Mouse (Mus musculus) testis, adult 2 months (tissue): ENCODE results near the gene Arhgap27. TPM values are rescaled to one million over a fixed set of nuclear protein-coding genes. Genes with fewer than 3 reads are reported as not detected.

Experiments used
- H3K27ac ChIP-seq: fragments of 200-500 bp; 2 replicates; pipeline ENCODE4 v1.5.1; 2012; ENCODE audit warnings: low read depth, low read length; ENCODE audit not compliant: control insufficient read depth, insufficient read depth
- H3K27me3 ChIP-seq: fragments of 200-500 bp; 2 replicates; pipeline ENCODE4 v1.6.1; 2012; ENCODE audit warnings: mild to moderate bottlenecking, low read length, moderate library complexity; ENCODE audit not compliant: control insufficient read depth, insufficient read depth
- H3K36me3 ChIP-seq: fragments of 200-500 bp; 2 replicates; pipeline ENCODE4 v1.6.1; 2012; ENCODE audit warnings: mild to moderate bottlenecking, low read length; ENCODE audit not compliant: control insufficient read depth, insufficient read depth
- H3K4me1 ChIP-seq: fragments of 200-500 bp; 2 replicates; pipeline ENCODE4 v1.6.1; 2012; ENCODE audit warnings: low read length; ENCODE audit not compliant: control insufficient read depth, insufficient read depth
- H3K4me3 ChIP-seq: fragments of 200-500 bp; 2 replicates; pipeline ENCODE4 v1.5.1; 2012; ENCODE audit warnings: low read depth, mild to moderate bottlenecking, low read length, moderate library complexity, mixed read lengths; ENCODE audit not compliant: control insufficient read depth
- CTCF ChIP-seq: fragments of 200-500 bp; IDR thresholded peaks from 2 replicates; pipeline ENCODE4 v1.5.1; 2012; ENCODE audit warnings: low read depth, mild to moderate bottlenecking, inconsistent platforms, low read length, moderate library complexity; ENCODE audit not compliant: control insufficient read depth, insufficient read depth, insufficient replicate concordance
- POLR2A ChIP-seq: fragments of 200-500 bp; IDR thresholded peaks from 2 replicates; pipeline ENCODE4 v1.6.1; 2012; ENCODE audit warnings: low read depth, mild to moderate bottlenecking, inconsistent platforms, low read length, moderate library complexity; ENCODE audit not compliant: control insufficient read depth
- polyA plus RNA-seq: library from polyadenylated mRNA; depleted of rRNA; stranded (reverse); fragments of >200 nt; gene quantifications from 2 replicates; pipeline ENCODE4 v1.2.3, GENCODE M21; 2012

Gene Arhgap27
- polyA plus RNA-seq, 1 experiment: 1.0 TPM

DNA sequence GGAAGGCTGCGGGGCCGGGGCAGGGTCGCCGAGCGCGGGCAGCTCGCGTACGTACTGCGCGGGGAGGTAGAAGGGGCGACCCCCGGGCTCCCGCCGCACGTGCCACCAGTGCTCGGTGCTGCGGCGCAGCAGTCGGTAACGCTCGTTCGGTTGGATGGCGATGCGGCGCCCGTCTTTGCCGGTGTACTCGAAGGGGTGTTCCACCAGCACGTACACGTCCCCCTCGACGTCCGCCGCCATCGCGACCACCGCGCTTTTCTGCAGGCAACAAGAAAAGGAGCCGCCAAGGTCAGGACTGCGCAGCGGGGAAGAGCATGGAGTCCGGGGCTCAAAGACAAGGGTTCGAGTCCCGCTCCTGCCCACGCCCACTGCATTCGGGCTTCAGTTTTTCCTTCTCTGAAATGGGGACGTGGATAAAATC is 2.8 kb downstream of the Arhgap27 start:
- no peaks in the 10 kb centered on the region for H3K36me3 ChIP-seq
- H3K27me3 ChIP-seq: no peaks in the 10 kb centered on the region
- H3K27ac ChIP-seq: no peak overlapping the region
- H3K4me1 ChIP-seq: peaks cover 48% of the 10 kb centered on the region
- TF ChIP-seq CTCF: no peak
- no peak for TF ChIP-seq POLR2A
- H3K4me3 ChIP-seq: peak overlapping the region; percentile 77

DNA sequence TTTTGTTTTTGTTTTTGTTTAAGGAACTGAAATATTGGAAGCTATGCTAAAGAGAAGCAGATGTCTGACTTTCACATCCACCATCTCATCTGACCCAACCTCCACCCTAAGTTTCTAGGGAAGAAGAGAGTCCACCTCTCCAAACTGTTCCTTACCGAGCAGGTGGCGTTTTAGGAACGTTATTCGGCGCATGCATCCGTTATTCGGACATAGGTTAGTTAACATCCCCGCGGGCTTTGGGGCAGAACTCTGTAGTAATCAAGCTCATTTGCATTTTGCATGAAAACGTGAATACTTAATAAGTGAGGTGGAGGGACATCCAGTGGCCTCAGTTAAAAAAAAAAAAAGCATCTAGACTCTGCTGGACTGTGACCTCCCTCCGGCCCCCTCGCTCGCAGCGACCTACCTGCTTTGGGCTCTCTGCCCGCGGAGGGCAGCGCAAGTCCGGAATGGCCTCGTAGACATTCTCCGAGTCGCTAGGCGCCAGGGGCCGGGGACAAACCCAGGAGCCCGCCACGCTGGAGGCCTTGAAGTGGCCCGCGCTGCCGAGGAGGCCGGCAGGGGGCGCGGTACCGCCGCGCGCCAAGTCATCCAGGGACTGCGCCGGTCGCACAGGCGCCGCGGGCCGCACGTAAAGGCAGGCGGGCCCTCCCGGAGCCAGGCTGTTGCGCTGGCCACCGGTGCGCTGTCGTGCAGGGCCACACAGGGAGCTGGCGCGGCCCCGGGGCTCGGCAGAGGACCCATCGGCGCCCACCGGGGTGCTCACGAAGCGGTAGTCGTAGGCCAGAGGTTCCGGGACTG is 3.5 kb downstream of the Arhgap27 start:
- Histone ChIP-seq H3K4me1 (peaks cover 49% of the 10 kb centered on the region), H3K36me3 (no peaks in the 10 kb centered on the region), H3K27me3 (no peaks in the 10 kb centered on the region), H3K27ac (no peak overlapping the region), H3K4me3 (peak overlapping the region; percentile 77)
- TF ChIP-seq CTCF (peak; percentile 54; the same call in 1 of the 2 replicates), POLR2A (no peak)

DNA sequence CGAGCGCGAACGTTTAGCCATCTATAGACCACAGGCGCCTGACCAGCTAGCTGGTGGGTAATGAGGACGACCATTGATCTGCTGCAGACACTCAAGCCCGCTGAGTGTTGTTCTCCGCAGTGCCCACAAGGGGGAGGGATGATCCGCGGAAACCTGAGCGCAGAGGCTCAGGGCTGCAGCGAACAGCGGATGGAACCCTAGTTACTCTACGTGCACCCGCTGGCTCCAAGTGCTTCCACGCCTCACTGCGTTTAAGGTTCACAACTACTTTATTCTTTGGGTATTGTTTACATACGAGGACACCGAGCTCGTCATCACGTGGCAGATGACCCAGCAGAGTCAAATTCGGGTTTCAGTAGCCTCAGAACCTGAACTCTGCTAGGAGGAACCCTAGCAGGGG is 4.4 kb downstream of the Arhgap27 start:
- no peak overlapping the region for H3K4me3 ChIP-seq
- H3K27me3 ChIP-seq: no peaks in the 10 kb centered on the region
- H3K4me1 ChIP-seq: peaks cover 49% of the 10 kb centered on the region
- no peak overlapping the region for H3K27ac ChIP-seq
- no peaks in the 10 kb centered on the region for H3K36me3 ChIP-seq
- TF ChIP-seq CTCF (peak; percentile 84; the same call in 1 of the 2 replicates), POLR2A (no peak)

DNA sequence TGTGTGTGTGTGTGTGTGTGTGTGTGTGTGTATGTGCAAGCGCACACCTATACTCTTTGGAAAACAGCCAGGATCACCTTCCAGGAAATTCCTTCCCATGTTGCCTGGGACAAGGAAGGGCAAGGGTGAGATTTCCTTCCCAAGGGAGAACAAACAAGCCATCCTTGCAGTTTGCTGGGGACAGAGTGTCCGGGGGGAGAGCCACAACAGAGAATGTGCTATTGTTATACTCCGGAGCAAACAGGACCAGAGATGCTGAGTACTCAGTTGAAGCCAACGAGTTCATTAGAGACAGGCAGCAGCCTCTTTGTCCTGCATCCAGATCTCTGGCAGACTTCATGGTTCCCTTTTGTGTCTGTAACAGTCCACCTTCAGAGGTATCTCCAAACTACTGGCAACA is 5.2 kb downstream of the Arhgap27 start:
- Histone ChIP-seq H3K4me3 (no peak overlapping the region), H3K27me3 (no peaks in the 10 kb centered on the region), H3K27ac (no peak overlapping the region), H3K36me3 (no peaks in the 10 kb centered on the region), H3K4me1 (peaks cover 44% of the 10 kb centered on the region)
- TF ChIP-seq POLR2A (no peak), CTCF (no peak)

DNA sequence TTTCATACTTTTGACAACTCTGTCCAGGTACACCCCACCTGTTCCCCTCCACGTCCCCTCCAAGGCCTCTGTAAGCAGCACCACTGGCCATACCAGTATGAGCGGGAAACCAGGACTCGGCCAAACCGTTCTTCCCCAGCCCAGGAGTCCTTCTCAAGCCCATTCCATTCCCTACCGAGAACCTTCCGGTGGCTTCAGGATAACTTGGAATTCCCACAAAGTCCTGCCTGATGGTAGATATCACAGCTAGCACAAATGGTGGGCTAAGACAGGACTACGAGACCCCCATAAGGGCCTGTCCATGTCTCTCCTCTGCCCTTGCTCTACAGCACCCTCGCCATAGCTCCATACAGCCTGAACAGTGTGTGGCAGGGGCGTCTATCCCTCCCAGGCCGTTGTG is 5.8 kb downstream of the Arhgap27 start:
- peaks cover 39% of the 10 kb centered on the region for H3K4me1 ChIP-seq
- no peak overlapping the region for H3K27ac ChIP-seq
- H3K27me3 ChIP-seq: no peaks in the 10 kb centered on the region
- no peak for TF ChIP-seq POLR2A
- no peak for TF ChIP-seq CTCF
- H3K36me3 ChIP-seq: no peaks in the 10 kb centered on the region
- H3K4me3 ChIP-seq: no peak overlapping the region

DNA sequence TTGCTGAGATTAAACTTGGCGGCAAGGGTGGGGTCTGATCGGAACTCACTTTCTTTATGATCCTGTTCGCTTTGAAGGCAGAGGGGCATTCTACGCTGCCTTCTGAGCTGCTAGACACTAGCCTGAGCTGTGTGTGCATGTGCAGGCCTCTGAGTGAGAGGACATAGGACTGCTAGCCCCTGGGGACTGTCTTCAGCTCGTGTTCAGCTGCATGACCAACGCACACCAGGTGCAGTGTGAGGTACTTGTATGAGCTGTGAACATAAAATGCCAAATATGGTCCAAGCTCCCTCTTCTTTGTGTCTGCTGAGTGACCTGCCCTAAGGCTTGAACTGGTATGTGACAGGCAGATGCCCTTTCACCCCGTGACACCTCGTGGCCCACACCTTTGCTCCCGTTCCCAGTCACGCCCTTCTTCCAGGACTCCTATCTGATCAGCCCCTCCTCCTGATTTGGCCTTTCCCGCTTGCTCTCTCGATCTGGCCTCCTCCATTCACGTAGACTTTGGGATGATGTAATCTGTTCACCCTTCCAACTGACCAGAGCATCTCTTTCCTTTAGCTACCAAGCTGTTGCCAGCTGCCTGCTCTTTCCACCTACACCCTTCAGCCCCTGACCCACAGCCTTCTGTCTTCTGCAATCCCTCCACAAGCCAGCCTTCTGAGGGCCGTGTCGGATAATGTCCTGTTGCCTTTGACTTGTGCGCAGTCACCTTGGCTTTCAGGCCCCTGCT is 6.4 kb downstream of the Arhgap27 start:
- Histone ChIP-seq H3K4me1 (peaks cover 34% of the 10 kb centered on the region), H3K36me3 (no peaks in the 10 kb centered on the region), H3K27ac (no peak overlapping the region), H3K4me3 (no peak overlapping the region), H3K27me3 (no peaks in the 10 kb centered on the region)
- no peak for TF ChIP-seq POLR2A
- TF ChIP-seq CTCF: no peak

DNA sequence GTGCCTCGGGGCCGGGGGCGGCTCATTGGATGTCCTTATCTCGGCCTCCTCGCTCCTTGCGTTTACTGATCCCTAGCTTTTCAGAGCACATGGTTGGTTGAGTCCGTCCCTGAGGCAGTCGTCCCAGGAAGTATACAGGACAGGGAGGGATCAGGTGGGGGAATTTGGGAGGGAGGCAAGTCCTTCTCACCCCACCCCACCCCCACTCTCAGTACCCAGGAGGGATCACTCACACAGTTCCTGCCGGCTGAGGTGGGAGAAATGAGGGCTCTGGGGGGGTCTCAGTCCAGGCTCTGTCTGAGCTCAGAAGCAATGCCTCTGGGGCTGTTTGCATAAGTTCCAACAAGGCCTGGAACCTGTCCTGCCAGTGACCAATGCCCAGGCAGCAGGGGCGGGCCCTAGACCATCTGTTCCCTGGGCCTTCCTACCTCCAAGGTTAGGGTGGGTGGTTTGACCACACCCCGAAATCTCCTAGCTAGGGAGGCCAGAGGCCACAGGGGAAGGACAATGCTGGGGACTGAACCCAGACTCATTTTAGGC is 7.4 kb downstream of the Arhgap27 start:
- Histone ChIP-seq H3K27me3 (no peaks in the 10 kb centered on the region), H3K4me3 (no peak overlapping the region), H3K36me3 (no peaks in the 10 kb centered on the region), H3K4me1 (peaks cover 25% of the 10 kb centered on the region), H3K27ac (no peak overlapping the region)
- TF ChIP-seq POLR2A (no peak), CTCF (no peak)
